Mouse (Mus musculus): ENCODE results near the gene Klhl36.

DNA sequence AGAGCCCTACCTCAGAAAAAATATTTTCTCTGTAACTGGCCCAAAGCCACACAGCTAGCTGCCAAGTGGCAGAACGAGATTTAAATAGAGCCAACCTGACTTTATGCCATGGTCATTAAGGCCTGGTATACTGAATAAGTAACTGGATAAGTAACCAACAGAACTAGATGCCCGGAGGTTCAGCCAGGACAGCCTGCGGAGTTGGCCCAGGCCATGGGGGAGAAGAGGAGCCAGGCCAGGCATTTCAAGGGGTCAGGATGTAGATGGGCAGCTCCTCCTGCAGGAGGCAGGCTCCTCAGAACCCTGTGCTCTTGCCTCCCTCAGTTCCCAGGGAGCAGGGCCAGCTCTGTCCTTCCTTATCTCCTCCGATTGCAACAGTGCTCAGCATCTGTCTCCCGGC lies 6.4 kb upstream of the Klhl36 start:
- TF ChIP-seq FLI1 (IDR thresholded peaks at IDR 0.05; ENCODE audit: low read length) = no peak
- TF ChIP-seq GATA1 (IDR thresholded peaks at IDR 0.05; ENCODE audit: borderline replicate concordance, low read length) = no peak

Measured in megakaryocyte, embryonic 14.5 days (primary cell).